In genomic region chr17:51833578-51834361, GRCm38 (mm10) we compare ENCODE assay signal across 9 mouse cellular contexts. TPM values are rescaled to one million over a fixed set of nuclear protein-coding genes. Genes with fewer than 3 reads are reported as not detected.
DNase-seq lines count a peak whose midpoint lies in the region; ATAC-seq and TF ChIP-seq lines count a peak whose summit lies in the region.
"Had no signal": no experiment of that assay in that cellular context is flagged by ENCODE, and none has a peak within 500 bp of the region (broad histone marks: within the 10 kb centered on the region; RNA-seq: fewer than 3 reads in every experiment).

No protein-coding gene starts in this region.

- H3K4me1 ChIP-seq in forebrain, postnatal 0 days (ENCODE audit: insufficient read depth), result peaks cover 12% of the 10 kb centered on the region; the same call in 1 of the 2 replicates
- peaks cover 24% of the 10 kb centered on the region for H3K4me1 ChIP-seq in midbrain, embryonic 10.5 days

- H3K36me3 ChIP-seq in forebrain, postnatal 0 days (ENCODE audit: insufficient read depth), result no peaks in the 10 kb centered on the region
- no peaks in the 10 kb centered on the region for H3K36me3 ChIP-seq in midbrain, embryonic 10.5 days

- no peaks in the 10 kb centered on the region for H3K9me3 ChIP-seq in forebrain, postnatal 0 days (ENCODE audit: low read length)
- H3K9me3 ChIP-seq in midbrain, embryonic 10.5 days (replicated peaks), result no peaks in the 10 kb centered on the region

- TF ChIP-seq CTCF in forebrain, postnatal 0 days (IDR thresholded peaks at IDR 0.05; ENCODE audit: low read depth), result no peak

- peak overlapping the region; percentile 76 for H3K4me3 ChIP-seq in forebrain, postnatal 0 days (ENCODE audit: low read depth, low read length)
- peak overlapping the region; percentile 78 for H3K4me3 ChIP-seq in midbrain, embryonic 10.5 days
- H3K4me3 ChIP-seq: myocyte had no signal

- no peak for ATAC-seq in forebrain, postnatal 0 days
- no peak for ATAC-seq in cerebellum, adult (ENCODE audit: insufficient number of reproducible peaks, low FRiP score, low TSS enrichment)

- 6% methylated on average over 16 of the region's 16 CpGs for WGBS in forebrain, postnatal 0 days
- WGBS in midbrain, embryonic 10.5 days, result 2% methylated on average over 16 of the region's 16 CpGs

- peak overlapping the region; percentile 98 for H3K4me2 ChIP-seq in forebrain, postnatal 0 days (ENCODE audit: low read depth)

- H3K27ac ChIP-seq in forebrain, postnatal 0 days (ENCODE audit: low read depth, low read length), result 0 out of 2 replicates have a peak overlapping the region, but pooled peaks have one; percentile 29
- no peak overlapping the region for H3K27ac ChIP-seq in midbrain, embryonic 10.5 days (replicated peaks)

- peak overlapping the region; percentile 61; the same call in 1 of the 2 replicates for H3K9ac ChIP-seq in forebrain, postnatal 0 days

- DNase-seq in adrenal gland, adult 2 months, result peak; percentile 10
- DNase-seq in adrenal gland, postnatal 10 days, result no peak
- peak; percentile 59 for DNase-seq in ES-CJ7 (ENCODE audit: low read depth, low spot score)
- no peak for DNase-seq in forebrain, postnatal 0 days
- peak; percentile 12 for DNase-seq in midbrain, embryonic 10.5 days (ENCODE audit: low spot score)
- DNase-seq in thymus, postnatal 10 days (ENCODE audit: low spot score in 2 of 2), result peak; percentile 28 to 38
- DNase-seq in gastrocnemius, adult 8-10 months (ENCODE audit: low spot score in 2 of 2), result no peak

- H3K27me3 ChIP-seq in forebrain, postnatal 0 days (ENCODE audit: insufficient read depth, low read length), result peaks cover 10% of the 10 kb centered on the region
- peaks cover 66% of the 10 kb centered on the region for H3K27me3 ChIP-seq in midbrain, embryonic 10.5 days (ENCODE audit: low read depth, poor library complexity, severe bottlenecking)

RNA-seq across cellular contexts. Expression of gene Satb1, which starts 0.7 kb away (rescaled TPM):
- 10 to 100 TPM; 19.6 to 21.0 TPM for total RNA-seq in adrenal gland, adult 2 months (2021)
- polyA plus RNA-seq in adrenal gland, adult 2 months (2012; rRNA removed), result 13.0 and 15.4 TPM in 2 replicates
- 10 to 100 TPM; 26.4 to 27.5 TPM for total RNA-seq in adrenal gland, postnatal 10 days (2021)
- 48.5 and 49.8 TPM in 2 replicates for total RNA-seq in forebrain, postnatal 0 days (2014; rRNA removed)
- polyA plus RNA-seq in forebrain, postnatal 0 days (2015; fragmentation: Nextera tagmentation; extraction: Ambion mirVana), result 23.2 and 26.8 TPM in 2 replicates
- 21.6 and 23.1 TPM in 2 replicates for polyA plus RNA-seq in midbrain, embryonic 10.5 days (2016; fragmentation: Nextera tagmentation; extraction: Ambion mirVana)
- total RNA-seq in gastrocnemius, adult 8-10 months (2022), result 100 to 1,000 TPM in 1 of 4 experiments, 10 to 100 TPM in 3; 69.8 to 101 (median 87.3) TPM

Comparison
In these comparisons a context has a peak if more than half of its experiments do, and no peak if none do; other contexts are left out.
1. DNase-seq: peak in adrenal gland, adult 2 months (single experiment), ES-CJ7 (single experiment), midbrain, embryonic 10.5 days (single experiment) and thymus, postnatal 10 days (2 of 2); none in adrenal gland, postnatal 10 days (single experiment), forebrain, postnatal 0 days (single experiment) and gastrocnemius, adult 8-10 months (0 of 2).